Mouse (Mus musculus): ENCODE measurements around the gene Gria1.

DNA sequence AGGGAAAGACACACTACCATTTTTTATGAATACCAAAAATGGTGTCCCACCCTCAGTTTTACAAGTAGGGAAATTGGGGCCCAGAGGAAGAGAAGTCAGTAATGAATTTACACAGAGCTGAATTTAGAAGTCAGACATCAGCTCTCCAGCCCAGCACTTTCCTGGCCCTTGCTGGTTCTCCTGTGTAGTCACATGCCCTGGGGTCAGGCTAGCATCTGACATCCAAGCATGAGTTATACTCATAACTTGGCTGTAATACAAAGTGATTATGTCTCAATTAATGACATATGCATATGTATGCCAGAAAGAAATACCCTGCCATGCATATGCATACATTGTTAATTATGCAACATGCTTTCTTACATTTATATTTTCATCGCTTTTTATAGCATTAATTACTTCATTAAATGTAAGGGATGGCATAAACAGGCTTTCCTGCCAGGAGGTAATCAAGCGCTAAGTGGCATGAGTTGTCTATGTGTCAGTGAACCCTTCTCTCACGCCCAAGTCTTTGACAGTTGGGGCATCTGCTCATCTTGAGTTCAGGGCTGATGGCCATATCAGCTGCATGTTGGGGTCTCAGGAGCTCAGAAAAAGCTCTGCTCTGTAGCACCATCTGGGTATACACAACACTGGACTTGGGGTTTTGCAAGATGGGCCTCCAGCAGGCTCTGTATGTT, 26.7 kb upstream of the Gria1 start:
- TF ChIP-seq CTCF (IDR thresholded peaks at IDR 0.05; ENCODE audit: insufficient read depth, low read depth, low read length), result no peak
- no peak for TF ChIP-seq POLR2A (IDR thresholded peaks at IDR 0.05; ENCODE audit: insufficient read depth, low read depth, low read length)
